Mouse (Mus musculus) kidney, adult 2 months (tissue): ENCODE data around the gene Slc18b1.

Source experiments
- CTCF ChIP-seq: fragments of 200-500 bp; conservative IDR thresholded peaks from 2 replicates; pipeline ENCODE4 v1.5.1; 2011; ENCODE audit warnings: low read depth, mild to moderate bottlenecking, control low read depth, low read length, moderate library complexity, mixed read lengths; ENCODE audit not compliant: insufficient read depth, insufficient read length
- POLR2A ChIP-seq: fragments of 200-500 bp; IDR thresholded peaks from one replicate; pipeline ENCODE4 v1.6.1; 2011; ENCODE audit warnings: low read depth, low read length, control low read depth

GRCm38 (mm10) chr10:23784121-23784520 lies 12.7 kb upstream of the Slc18b1 start:
- TF ChIP-seq POLR2A (no peak), CTCF (no peak)
